Mouse (Mus musculus) E14TG2a.4 (cell line): ENCODE results near the gene Gm21954.

ENCODE experiments used
- CTCF ChIP-seq: conservative IDR thresholded peaks from 2 replicates; pipeline ENCODE4 v1.5.1; 2014; ENCODE audit warnings: low read length
- NANOG ChIP-seq: IDR thresholded peaks from 2 replicates; pipeline ENCODE4 v1.6.1; 2014; ENCODE audit warnings: borderline replicate concordance, low read length, mixed read lengths
- POU5F1 ChIP-seq: IDR thresholded peaks from 2 replicates; pipeline ENCODE4 v1.6.1; 2014; ENCODE audit warnings: low read length, borderline replicate concordance

DNA sequence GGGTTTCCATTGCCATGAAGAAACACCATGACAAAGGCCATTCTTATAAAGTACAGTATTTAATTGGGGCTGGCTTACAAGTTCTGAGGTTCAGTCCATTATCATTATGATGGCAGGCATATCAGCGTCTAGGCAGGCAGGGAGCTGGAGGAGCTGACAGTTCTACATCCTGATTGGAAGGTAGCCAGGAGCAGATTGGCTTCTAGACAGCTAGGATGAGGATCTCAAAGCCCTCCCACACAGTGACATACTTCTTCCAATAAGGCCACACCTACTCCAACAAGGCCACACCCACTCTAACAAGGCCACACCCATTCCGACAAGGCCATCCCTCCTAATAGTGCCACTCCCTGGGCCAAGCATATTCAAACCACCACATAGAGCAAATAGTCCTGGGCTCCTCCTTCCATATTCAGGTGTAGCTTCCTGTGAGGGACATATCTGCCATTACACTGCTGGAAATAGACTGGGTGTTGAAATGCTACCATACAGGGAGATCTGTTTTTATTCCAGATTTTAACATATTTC lies 41.9 kb downstream of the Gm21954 start:
- TF ChIP-seq CTCF: no peak
- no peak for TF ChIP-seq NANOG
- TF ChIP-seq POU5F1: no peak
